ENCODE assay signal across 9 mouse cellular contexts in the genomic region with DNA sequence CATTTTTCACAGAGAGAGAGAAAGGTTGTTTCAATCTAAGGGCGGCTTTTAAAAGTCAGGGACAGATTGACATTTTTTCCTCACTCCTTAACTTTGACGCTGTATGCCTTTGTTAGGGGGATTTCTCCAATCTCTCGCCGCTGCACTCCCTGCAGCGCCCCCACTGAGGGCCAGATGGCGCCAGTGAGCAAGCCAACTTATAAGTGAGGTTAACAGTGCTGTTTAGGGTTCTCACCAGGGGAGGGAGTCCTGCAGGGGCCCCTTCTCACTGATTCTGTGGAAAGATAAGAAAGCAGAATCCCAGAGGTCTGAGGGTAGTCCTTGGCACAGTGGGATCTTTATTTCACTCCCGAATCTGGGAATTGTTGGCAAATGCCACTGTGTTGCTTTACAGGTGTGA.
DNase-seq lines count a peak whose midpoint lies in the region; ATAC-seq and TF ChIP-seq lines count a peak whose summit lies in the region.
"Had no signal": no experiment of that assay in that cellular context is flagged by ENCODE, and none has a peak within 500 bp of the region (broad histone marks: within the 10 kb centered on the region; RNA-seq: fewer than 3 reads in every experiment).

No protein-coding gene starts in this region.

- no peak overlapping the region for H3K4me3 ChIP-seq in kidney, embryonic 15.5 days (replicated peaks)
- H3K4me3 ChIP-seq in forebrain, embryonic 12.5 days (replicated peaks): peak overlapping the region; percentile 22
- peak overlapping the region; percentile 22 for H3K4me3 ChIP-seq in hindbrain, embryonic 15.5 days
- peak overlapping the region; percentile 37 for H3K4me3 ChIP-seq in left cerebral cortex, adult 2 months
- H3K4me3 ChIP-seq in midbrain, embryonic 13.5 days (replicated peaks): peak overlapping the region; percentile 31
- H3K4me3 ChIP-seq: megakaryocyte, embryonic 14.5 days had no signal

- no peak overlapping the region for H3K27ac ChIP-seq in kidney, embryonic 15.5 days
- peak overlapping the region; percentile 74 for H3K27ac ChIP-seq in forebrain, embryonic 12.5 days
- H3K27ac ChIP-seq in hindbrain, embryonic 15.5 days (replicated peaks): peak overlapping the region; percentile 75
- H3K27ac ChIP-seq in left cerebral cortex, adult 2 months: no peak overlapping the region; the same call in 1 of the 2 replicates
- peak overlapping the region; percentile 80 for H3K27ac ChIP-seq in midbrain, embryonic 13.5 days

- no peak overlapping the region for H3K4me2 ChIP-seq in kidney, embryonic 15.5 days
- H3K4me2 ChIP-seq in forebrain, embryonic 12.5 days: peak overlapping the region; percentile 50
- H3K4me2 ChIP-seq in hindbrain, embryonic 15.5 days: peak overlapping the region; percentile 52
- peak overlapping the region; percentile 52 for H3K4me2 ChIP-seq in midbrain, embryonic 13.5 days (replicated peaks)

- intact Hi-C loops in left cerebral cortex, adult 2 months (cut with DNase I): loop anchor here (2.0 to 5.0 kb wide), 3 partner anchors 100 to 275 kb away; a partner anchor contains a TSS

- peaks cover 10% of the 10 kb centered on the region for H3K27me3 ChIP-seq in kidney, embryonic 15.5 days
- H3K27me3 ChIP-seq in forebrain, embryonic 12.5 days: peaks cover 9% of the 10 kb centered on the region; the same call in 1 of the 2 replicates
- no peaks in the 10 kb centered on the region for H3K27me3 ChIP-seq in hindbrain, embryonic 15.5 days
- no peaks in the 10 kb centered on the region for H3K27me3 ChIP-seq in midbrain, embryonic 13.5 days
- H3K27me3 ChIP-seq: megakaryocyte, embryonic 14.5 days had no signal

- 7% methylated on average over 7 of the region's 7 CpGs for WGBS in kidney, embryonic 15.5 days
- 4% methylated on average over 7 of the region's 7 CpGs for WGBS in forebrain, embryonic 12.5 days
- WGBS in hindbrain, embryonic 15.5 days: 4% methylated on average over 7 of the region's 7 CpGs
- 3% methylated on average over 7 of the region's 7 CpGs for WGBS in midbrain, embryonic 13.5 days

- H3K36me3 ChIP-seq in kidney, embryonic 15.5 days: no peaks in the 10 kb centered on the region
- no peaks in the 10 kb centered on the region for H3K36me3 ChIP-seq in forebrain, embryonic 12.5 days (replicated peaks)
- no peaks in the 10 kb centered on the region for H3K36me3 ChIP-seq in hindbrain, embryonic 15.5 days
- H3K36me3 ChIP-seq in midbrain, embryonic 13.5 days: no peaks in the 10 kb centered on the region

- no peak overlapping the region for H3K9ac ChIP-seq in kidney, embryonic 15.5 days
- H3K9ac ChIP-seq in forebrain, embryonic 12.5 days: no peak overlapping the region
- H3K9ac ChIP-seq in hindbrain, embryonic 15.5 days: peak overlapping the region; percentile 39
- H3K9ac ChIP-seq in midbrain, embryonic 13.5 days (replicated peaks): peak overlapping the region; percentile 55

- no peaks in the 10 kb centered on the region for H3K4me1 ChIP-seq in kidney, embryonic 15.5 days
- peaks cover 20% of the 10 kb centered on the region for H3K4me1 ChIP-seq in forebrain, embryonic 12.5 days
- H3K4me1 ChIP-seq in hindbrain, embryonic 15.5 days (replicated peaks): peaks cover 24% of the 10 kb centered on the region
- H3K4me1 ChIP-seq in midbrain, embryonic 13.5 days (replicated peaks): peaks cover 22% of the 10 kb centered on the region
- H3K4me1 ChIP-seq: megakaryocyte, embryonic 14.5 days had no signal

- TF ChIP-seq CTCF in left cerebral cortex, adult 2 months (IDR thresholded peaks at IDR 0.05): peak; percentile 99

- peak; percentile 57 for DNase-seq in kidney, adult 18-20 months
- DNase-seq in c-Kit-positive CD71-positive TER-119-negative erythroid progenitor cells, embryonic 14.5 days (ENCODE audit: low read depth): peak; percentile 16
- DNase-seq in left cerebral cortex, adult 2 months (ENCODE audit: extremely low spot score in 1 of 2, low spot score in 2 of 2): peak; percentile 71 to 86
- DNase-seq in thymus, postnatal 0 days (ENCODE audit: low spot score): peak; percentile 17

- ATAC-seq in kidney, embryonic 15.5 days (replicated peaks; ENCODE audit: low FRiP score): no peak
- peak; percentile 52 for ATAC-seq in forebrain, embryonic 12.5 days (ENCODE audit: low FRiP score)
- ATAC-seq in hindbrain, embryonic 15.5 days (ENCODE audit: low FRiP score, low read depth): peak; percentile 38; the same call in 1 of the 2 replicates
- peak; percentile 57 for ATAC-seq in midbrain, embryonic 13.5 days

- H3K9me3 ChIP-seq in kidney, embryonic 15.5 days (replicated peaks): no peaks in the 10 kb centered on the region
- no peaks in the 10 kb centered on the region for H3K9me3 ChIP-seq in forebrain, embryonic 12.5 days
- no peaks in the 10 kb centered on the region for H3K9me3 ChIP-seq in hindbrain, embryonic 15.5 days
- H3K9me3 ChIP-seq in midbrain, embryonic 13.5 days: no peaks in the 10 kb centered on the region

Comparison
In these comparisons a context has a peak if more than half of its experiments do, and no peak if none do; other contexts are left out.
1. DNase-seq: peak in every context shown above with its lines; median percentile 78 in left cerebral cortex, adult 2 months; 57 in kidney, adult 18-20 months; 17 in thymus, postnatal 0 days; 16 in c-Kit-positive CD71-positive TER-119-negative erythroid progenitor cells, embryonic 14.5 days.
2. H3K27ac ChIP-seq: peak in forebrain, embryonic 12.5 days (single experiment), hindbrain, embryonic 15.5 days (single experiment) and midbrain, embryonic 13.5 days (single experiment); none in kidney, embryonic 15.5 days (single experiment) and left cerebral cortex, adult 2 months (single experiment).
3. H3K9ac ChIP-seq: peak in hindbrain, embryonic 15.5 days (single experiment) and midbrain, embryonic 13.5 days (single experiment); none in kidney, embryonic 15.5 days (single experiment) and forebrain, embryonic 12.5 days (single experiment).